ENCODE assay signal across 10 mouse cellular contexts in the genomic region with DNA sequence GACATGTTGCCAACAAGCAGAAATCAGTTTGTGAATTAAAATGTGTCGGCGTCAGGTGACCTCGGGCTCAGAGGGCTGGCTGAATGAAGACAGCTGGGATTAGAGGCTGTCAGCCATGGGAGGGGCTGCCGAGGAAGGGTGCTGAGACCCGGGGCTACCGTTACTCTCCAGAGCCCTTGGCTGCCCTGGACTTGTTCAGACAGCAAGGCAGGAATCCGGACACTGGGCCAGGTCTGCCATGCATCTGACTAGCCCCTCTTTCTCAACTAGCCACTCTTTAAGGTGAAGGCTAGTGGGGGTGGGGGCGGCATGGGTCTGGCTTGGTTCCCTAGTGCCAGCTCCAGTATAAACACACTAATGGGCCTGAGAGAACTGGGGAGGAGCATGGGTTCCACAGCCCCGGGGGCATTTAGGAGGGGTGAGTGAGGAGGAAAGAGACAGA. TPM values are rescaled to one million over a fixed set of nuclear protein-coding genes. Genes with fewer than 3 reads are reported as not detected.
A peak's percentile ranks its signal among the peaks of the same experiment; 100 is the strongest.
DNase-seq lines count a peak whose midpoint lies in the region; ATAC-seq and TF ChIP-seq lines count a peak whose summit lies in the region.
"Had no signal": no experiment of that assay in that cellular context is flagged by ENCODE, and none has a peak within 500 bp of the region (broad histone marks: within the 10 kb centered on the region; RNA-seq: fewer than 3 reads in every experiment).

No protein-coding gene starts in this region.

- H3K4me1 ChIP-seq in lung, embryonic 14.5 days (ENCODE audit: insufficient read depth), result no peaks in the 10 kb centered on the region
- peaks cover 8% of the 10 kb centered on the region; the same call in 1 of the 2 replicates for H3K4me1 ChIP-seq in embryonic facial prominence, embryonic 14.5 days (ENCODE audit: control insufficient read depth, insufficient read depth, low read length)
- H3K4me1 ChIP-seq in kidney, adult 2 months (ENCODE audit: control insufficient read depth, insufficient read depth, low read length), result no peaks in the 10 kb centered on the region; the same call in 1 of the 2 replicates
- H3K4me1 ChIP-seq in neural tube, embryonic 12.5 days, result 0 out of 2 replicates have a peak, but pooled peaks cover 3% of the 10 kb centered on the region

- H3K4me3 ChIP-seq in lung, embryonic 14.5 days (ENCODE audit: low read depth, low read length), result peak overlapping the region; percentile 18; the same call in 1 of the 2 replicates
- peak overlapping the region; percentile 17 for H3K4me3 ChIP-seq in embryonic facial prominence, embryonic 14.5 days (ENCODE audit: low read depth, low read length)
- no peak overlapping the region for H3K4me3 ChIP-seq in kidney, adult 2 months (ENCODE audit: insufficient read depth, low read depth, low read length)
- no peak overlapping the region for H3K4me3 ChIP-seq in neural tube, embryonic 12.5 days

- WGBS in lung, embryonic 14.5 days, result 7% methylated on average over 9 of the region's 9 CpGs
- WGBS in embryonic facial prominence, embryonic 14.5 days, result 13% methylated on average over 7 of the region's 9 CpGs
- WGBS in kidney, adult 2 months, result 18% methylated on average over 9 of the region's 9 CpGs
- WGBS in neural tube, embryonic 12.5 days, result 39% methylated on average over 9 of the region's 9 CpGs

- H3K27ac ChIP-seq in lung, embryonic 14.5 days (ENCODE audit: low read depth), result no peak overlapping the region
- H3K27ac ChIP-seq in embryonic facial prominence, embryonic 14.5 days (replicated peaks; ENCODE audit: low read depth, low read length), result no peak overlapping the region
- no peak overlapping the region for H3K27ac ChIP-seq in kidney, adult 2 months (ENCODE audit: insufficient read depth, low read depth, low read length)
- no peak overlapping the region for H3K27ac ChIP-seq in neural tube, embryonic 12.5 days

- no peak for TF ChIP-seq POLR2A in kidney, adult 2 months (IDR thresholded peaks at IDR 0.05; ENCODE audit: low read depth, low read length)

- peak; percentile 88 for ATAC-seq in lung, embryonic 14.5 days (ENCODE audit: insufficient read depth)
- ATAC-seq in embryonic facial prominence, embryonic 14.5 days (ENCODE audit: low read depth), result peak; percentile 82
- ATAC-seq in neural tube, embryonic 12.5 days (ENCODE audit: low FRiP score, low read depth), result no peak

- TF ChIP-seq CTCF in lung, embryonic 14.5 days (IDR thresholded peaks at IDR 0.05; ENCODE audit: low read depth), result no peak
- no peak for TF ChIP-seq CTCF in kidney, adult 2 months (conservative IDR thresholded peaks at IDR 0.05; ENCODE audit: insufficient read depth, insufficient read length, low read depth, low read length)

- peak; percentile 71 for DNase-seq in lung, embryonic 14.5 days
- DNase-seq in lung, adult 18-20 months, result no peak
- peak; percentile 45 for DNase-seq in embryonic facial prominence, embryonic 14.5 days (ENCODE audit: low spot score)
- DNase-seq in kidney, adult 2 months, result peak; percentile 57
- DNase-seq in gastrocnemius, adult 18-20 months (ENCODE audit: low spot score), result no peak
- no peak for DNase-seq in ovary, postnatal 10 days (ENCODE audit: low spot score)
- DNase-seq in thymus, postnatal 25 days, result no peak

- no peak overlapping the region for H3K9ac ChIP-seq in lung, embryonic 14.5 days
- H3K9ac ChIP-seq in embryonic facial prominence, embryonic 14.5 days (ENCODE audit: low read depth, low read length), result 0 out of 2 replicates have a peak overlapping the region, but pooled peaks have one; percentile 19
- no peak overlapping the region for H3K9ac ChIP-seq in neural tube, embryonic 12.5 days

- H3K4me2 ChIP-seq in lung, embryonic 14.5 days, result peak overlapping the region; percentile 52
- peak overlapping the region; percentile 51 for H3K4me2 ChIP-seq in embryonic facial prominence, embryonic 14.5 days (ENCODE audit: low read depth, low read length)
- peak overlapping the region; percentile 31 for H3K4me2 ChIP-seq in neural tube, embryonic 12.5 days (replicated peaks)

- no peaks in the 10 kb centered on the region for H3K27me3 ChIP-seq in lung, embryonic 14.5 days (ENCODE audit: insufficient read depth, low read length)
- H3K27me3 ChIP-seq in embryonic facial prominence, embryonic 14.5 days (replicated peaks; ENCODE audit: control insufficient read depth, insufficient read depth, low read length), result no peaks in the 10 kb centered on the region
- no peaks in the 10 kb centered on the region for H3K27me3 ChIP-seq in kidney, adult 2 months (replicated peaks; ENCODE audit: control insufficient read depth, insufficient read depth, low read length)
- H3K27me3 ChIP-seq in neural tube, embryonic 12.5 days (replicated peaks), result no peaks in the 10 kb centered on the region

- H3K36me3 ChIP-seq in lung, embryonic 14.5 days (ENCODE audit: insufficient read depth), result no peaks in the 10 kb centered on the region
- no peaks in the 10 kb centered on the region for H3K36me3 ChIP-seq in embryonic facial prominence, embryonic 14.5 days (ENCODE audit: control insufficient read depth, insufficient read depth, low read length)
- no peaks in the 10 kb centered on the region for H3K36me3 ChIP-seq in kidney, adult 2 months (ENCODE audit: control insufficient read depth, insufficient read depth, low read length)
- no peaks in the 10 kb centered on the region for H3K36me3 ChIP-seq in neural tube, embryonic 12.5 days

- no peaks in the 10 kb centered on the region for H3K9me3 ChIP-seq in lung, embryonic 14.5 days (ENCODE audit: low read depth, low read length)
- no peaks in the 10 kb centered on the region for H3K9me3 ChIP-seq in embryonic facial prominence, embryonic 14.5 days (ENCODE audit: control insufficient read depth, low read length)
- no peaks in the 10 kb centered on the region for H3K9me3 ChIP-seq in neural tube, embryonic 12.5 days

RNA-seq across cellular contexts. Expression of a gene that starts 24.4 kb away (rescaled TPM):
- polyA plus RNA-seq in lung, embryonic 14.5 days (2014; fragmentation: Nextera tagmentation; extraction: Ambion mirVana), result 85.0 and 86.4 TPM in 2 replicates
- 93.7 and 106 TPM in 2 replicates for polyA plus RNA-seq in embryonic facial prominence, embryonic 14.5 days (2014; fragmentation: Nextera tagmentation; extraction: Ambion mirVana)
- polyA plus RNA-seq in kidney, adult 2 months (2012; rRNA removed), result 94.2 and 101 TPM in 2 replicates
- polyA plus RNA-seq in neural tube, embryonic 12.5 days (2016; fragmentation: Nextera tagmentation; extraction: Ambion mirVana), result 85.8 and 89.2 TPM in 2 replicates
- 10 to 100 TPM; 39.2 to 42.6 TPM for total RNA-seq in gastrocnemius, adult 18-20 months (2021)

RNA-seq across cellular contexts. Expression of a gene that starts 27.6 kb away (rescaled TPM):
- polyA plus RNA-seq in lung, embryonic 14.5 days (2014; fragmentation: Nextera tagmentation; extraction: Ambion mirVana), result not detected in 2 replicates
- polyA plus RNA-seq in embryonic facial prominence, embryonic 14.5 days (2014; fragmentation: Nextera tagmentation; extraction: Ambion mirVana), result 0.42 and 0.52 TPM in 2 replicates
- polyA plus RNA-seq in kidney, adult 2 months (2012; rRNA removed), result 2.7 and 3.5 TPM in 2 replicates
- 0.32 and 0.37 TPM in 2 replicates for polyA plus RNA-seq in neural tube, embryonic 12.5 days (2016; fragmentation: Nextera tagmentation; extraction: Ambion mirVana)
- total RNA-seq in gastrocnemius, adult 18-20 months (2021), result under 1 TPM in 1 of 2 experiments, not detected in 1; 0.07 TPM
- total RNA-seq: MEL had no signal

RNA-seq across cellular contexts. Expression of a gene that starts 51.9 kb away (rescaled TPM):
- 0.18 TPM in 2 replicates for polyA plus RNA-seq in lung, embryonic 14.5 days (2014; fragmentation: Nextera tagmentation; extraction: Ambion mirVana)
- 4.0 and 6.3 TPM in 2 replicates for polyA plus RNA-seq in embryonic facial prominence, embryonic 14.5 days (2014; fragmentation: Nextera tagmentation; extraction: Ambion mirVana)
- not detected in 2 replicates for polyA plus RNA-seq in kidney, adult 2 months (2012; rRNA removed)
- 6.9 and 7.8 TPM in 2 replicates for polyA plus RNA-seq in neural tube, embryonic 12.5 days (2016; fragmentation: Nextera tagmentation; extraction: Ambion mirVana)
- total RNA-seq in gastrocnemius, adult 18-20 months (2021), result not detected
- total RNA-seq: heart, postnatal 10 days; MEL had no signal

Comparison
In these comparisons a context has a peak if more than half of its experiments do, and no peak if none do; other contexts are left out.
1. DNase-seq: peak in lung, embryonic 14.5 days (single experiment), embryonic facial prominence, embryonic 14.5 days (single experiment) and kidney, adult 2 months (single experiment); none in lung, adult 18-20 months (0 of 2), gastrocnemius, adult 18-20 months (single experiment), ovary, postnatal 10 days (single experiment) and thymus, postnatal 25 days (single experiment).
2. H3K4me3 ChIP-seq: peak in lung, embryonic 14.5 days (single experiment) and embryonic facial prominence, embryonic 14.5 days (single experiment); none in kidney, adult 2 months (single experiment) and neural tube, embryonic 12.5 days (single experiment).
3. Peak in every context shown above with its lines, with median percentiles within 50 percentile points of each other: H3K4me2 ChIP-seq.